Mouse (Mus musculus) cerebellum, adult 2 months (tissue): ENCODE data around the gene Klhl9. TPM values are rescaled to one million over a fixed set of nuclear protein-coding genes. Genes with fewer than 3 reads are reported as not detected.

Experiments
- DNase-seq, 2 experiments: peaks; one replicate each; pipeline ENCODE4 v3.0.0; 2021
- H3K27ac ChIP-seq: fragments of 200-500 bp; 2 replicates; pipeline ENCODE4 v1.5.1; 2012; ENCODE audit warnings: low read length, control low read depth, inconsistent platforms; ENCODE audit not compliant: insufficient read depth
- H3K27me3 ChIP-seq: fragments of 200-500 bp; 2 replicates; pipeline ENCODE4 v1.6.1; 2012; ENCODE audit warnings: inconsistent platforms, mild to moderate bottlenecking, low read length, moderate library complexity; ENCODE audit not compliant: control insufficient read depth, insufficient read depth
- H3K4me1 ChIP-seq: fragments of 200-500 bp; 2 replicates; pipeline ENCODE4 v1.6.1; 2011; ENCODE audit warnings: low read length; ENCODE audit not compliant: control insufficient read depth, insufficient read depth
- H3K4me3 ChIP-seq: fragments of 200-500 bp; replicated peaks from 2 replicates; pipeline ENCODE3; 2011; ENCODE audit warnings: mild to moderate bottlenecking, low read depth, low read length, control low read depth; ENCODE audit not compliant: insufficient read depth
- CTCF ChIP-seq: fragments of 200-500 bp; IDR thresholded peaks from 2 replicates; pipeline ENCODE4 v1.5.1; 2011; ENCODE audit warnings: low read depth, mild to moderate bottlenecking, control low read depth, low read length, moderate library complexity, borderline replicate concordance; ENCODE audit not compliant: insufficient read depth
- POLR2A ChIP-seq: fragments of 200-500 bp; IDR thresholded peaks from 2 replicates; pipeline ENCODE4 v1.6.1; 2011; ENCODE audit warnings: low read length, control low read depth, borderline replicate concordance; ENCODE audit not compliant: insufficient read depth
- WGBS: fragments of 180-500 bp; shearing (Covaris S2); methylation state at CpG from one replicate; pipeline ENCODE4 v1.1.7; 2018; 5-methylcytosine and 5-hydroxymethylcytosine counted together
- polyA plus RNA-seq: library from polyadenylated mRNA; depleted of rRNA; stranded (reverse); fragments of >200 nt; gene quantifications from 2 replicates; pipeline ENCODE4 v1.2.3, GENCODE M21; 2012

Gene Klhl9
- polyA plus RNA-seq, 1 experiment = 43.6 TPM

DNA sequence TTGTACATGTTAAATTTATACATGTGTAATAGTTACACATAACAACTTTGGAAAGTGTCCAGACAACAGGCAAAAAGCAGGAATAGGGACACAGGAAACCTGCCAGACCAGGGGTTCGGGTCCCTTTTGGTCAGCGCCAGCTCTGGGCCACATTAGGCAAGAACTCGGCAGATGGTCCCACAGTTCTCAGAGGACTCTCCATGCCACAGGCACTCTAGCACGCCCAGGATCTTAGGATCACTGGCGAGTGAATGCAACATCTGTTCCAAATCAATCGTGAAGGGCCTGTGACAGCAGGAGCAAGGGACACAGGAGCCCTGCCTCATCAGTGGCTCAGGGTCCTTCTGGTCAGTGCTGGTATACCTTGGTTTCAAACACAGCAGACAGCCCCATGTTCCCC lies 27.7 kb upstream of the Klhl9 start:
- Histone ChIP-seq H3K27ac (no peak overlapping the region), H3K4me3 (no peak overlapping the region), H3K27me3 (no peaks in the 10 kb centered on the region), H3K4me1 (no peaks in the 10 kb centered on the region)
- no peak for DNase-seq
- 33% methylated on average over 6 of the region's 6 CpGs for WGBS
- TF ChIP-seq CTCF (no peak), POLR2A (no peak)

DNA sequence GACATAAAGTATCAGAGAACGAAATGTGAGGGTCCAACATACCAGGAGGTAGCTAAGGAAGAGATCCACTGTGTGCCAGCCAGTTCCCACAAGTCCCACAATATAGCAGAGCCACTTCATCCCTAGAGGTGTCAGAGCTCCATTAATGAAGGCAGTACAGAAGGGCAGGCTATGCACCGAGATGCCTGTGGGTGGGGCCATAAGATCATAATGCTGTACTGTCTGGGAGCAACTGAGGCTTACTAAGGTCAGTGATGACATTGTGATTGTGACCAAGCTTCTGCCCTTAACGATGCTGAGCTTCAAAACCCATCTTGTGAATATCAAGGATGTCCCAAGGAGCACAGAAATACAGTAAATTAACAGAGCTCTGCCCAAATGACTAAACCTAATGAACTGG lies 21.9 kb upstream of the Klhl9 start:
- no peak for DNase-seq
- Histone ChIP-seq H3K4me1 (no peaks in the 10 kb centered on the region), H3K27me3 (no peaks in the 10 kb centered on the region), H3K27ac (no peak overlapping the region), H3K4me3 (no peak overlapping the region)
- TF ChIP-seq CTCF (peak; percentile 44; the same call in 1 of the 2 replicates), POLR2A (no peak)
- WGBS = 59% methylated on average over 3 of the region's 3 CpGs

DNA sequence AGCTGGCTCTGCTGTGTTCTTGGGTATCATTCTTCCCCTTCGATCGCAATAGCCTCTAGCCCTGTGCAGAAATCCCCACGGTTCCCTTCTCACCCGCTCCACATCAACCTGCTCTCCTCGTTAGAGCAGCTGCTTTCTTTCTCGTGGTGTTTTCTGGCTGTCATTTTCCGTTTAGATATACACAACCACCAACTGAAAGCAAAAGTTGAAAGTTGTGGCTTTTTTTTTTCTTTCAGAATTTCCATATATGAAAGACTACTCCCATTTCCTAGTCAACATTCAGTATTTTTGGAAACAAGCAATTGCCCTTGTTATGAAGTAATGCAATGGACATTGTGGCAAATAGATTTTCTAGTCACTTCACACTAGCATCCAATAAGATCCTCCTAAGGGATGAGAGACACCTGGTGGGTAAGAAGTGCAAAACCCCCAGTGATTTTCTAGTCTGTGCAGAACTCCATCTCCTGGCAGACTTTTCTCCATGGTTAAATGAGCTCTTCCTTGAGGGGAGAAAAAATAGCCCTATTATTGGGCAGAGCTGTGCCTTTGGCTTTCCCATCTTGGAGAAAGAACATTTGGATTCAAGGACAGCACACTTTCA lies 20.6 kb upstream of the Klhl9 start:
- no peak overlapping the region for H3K27ac ChIP-seq
- no peaks in the 10 kb centered on the region for H3K27me3 ChIP-seq
- no peak for TF ChIP-seq CTCF
- no peak overlapping the region for H3K4me3 ChIP-seq
- WGBS = 74% methylated on average over 7 of the region's 7 CpGs
- DNase-seq = no peak
- no peaks in the 10 kb centered on the region for H3K4me1 ChIP-seq

DNA sequence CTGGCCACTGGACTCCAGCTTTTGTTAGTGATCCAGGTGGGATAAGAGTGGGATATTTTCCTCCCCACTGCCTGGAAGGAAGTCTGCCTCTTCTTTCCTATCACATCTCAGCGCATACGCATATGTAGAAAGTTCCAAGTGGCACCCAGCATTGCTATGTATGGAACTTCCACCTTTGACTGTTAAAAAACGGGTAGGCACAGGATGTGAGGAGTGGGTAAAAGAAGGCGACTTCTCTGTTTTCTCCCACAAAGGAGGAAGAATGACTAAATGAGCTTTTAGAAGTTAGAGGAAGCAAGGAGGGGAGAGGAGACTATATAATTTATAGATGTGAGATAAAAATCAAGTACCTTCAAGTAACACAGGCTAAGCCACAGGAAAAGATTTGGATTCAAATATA lies 19.2 kb upstream of the Klhl9 start:
- no peaks in the 10 kb centered on the region for H3K4me1 ChIP-seq
- WGBS = 89% methylated on average over 4 of the region's 4 CpGs
- no peak for TF ChIP-seq POLR2A
- no peak for TF ChIP-seq CTCF
- no peak overlapping the region for H3K4me3 ChIP-seq
- no peaks in the 10 kb centered on the region for H3K27me3 ChIP-seq
- H3K27ac ChIP-seq = no peak overlapping the region
- no peak for DNase-seq

DNA sequence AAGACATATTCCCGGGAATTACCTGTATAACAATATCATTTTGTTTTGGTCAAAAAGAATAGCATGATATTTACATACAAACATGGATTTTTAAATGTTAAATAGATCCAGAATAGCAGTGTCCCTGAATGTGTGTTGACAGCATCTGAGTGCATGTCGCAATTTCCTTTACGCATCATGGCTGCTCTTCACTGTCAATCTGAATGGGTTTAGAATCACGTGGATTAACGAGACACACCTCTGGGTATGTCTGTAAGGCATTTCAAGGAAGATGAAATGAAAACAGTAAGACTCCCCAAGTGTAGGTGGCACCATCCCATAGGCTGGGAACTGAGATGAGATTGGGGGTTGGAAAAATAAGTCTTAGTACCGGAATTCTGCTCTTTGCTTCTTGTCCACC lies 16.8 kb upstream of the Klhl9 start:
- no peaks in the 10 kb centered on the region for H3K27me3 ChIP-seq
- no peak for DNase-seq
- no peaks in the 10 kb centered on the region for H3K4me1 ChIP-seq
- 87% methylated on average over 6 of the region's 6 CpGs for whole genome bisulfite sequencing
- no peak overlapping the region for H3K27ac ChIP-seq
- no peak overlapping the region for H3K4me3 ChIP-seq
- TF ChIP-seq POLR2A (no peak), CTCF (no peak)

DNA sequence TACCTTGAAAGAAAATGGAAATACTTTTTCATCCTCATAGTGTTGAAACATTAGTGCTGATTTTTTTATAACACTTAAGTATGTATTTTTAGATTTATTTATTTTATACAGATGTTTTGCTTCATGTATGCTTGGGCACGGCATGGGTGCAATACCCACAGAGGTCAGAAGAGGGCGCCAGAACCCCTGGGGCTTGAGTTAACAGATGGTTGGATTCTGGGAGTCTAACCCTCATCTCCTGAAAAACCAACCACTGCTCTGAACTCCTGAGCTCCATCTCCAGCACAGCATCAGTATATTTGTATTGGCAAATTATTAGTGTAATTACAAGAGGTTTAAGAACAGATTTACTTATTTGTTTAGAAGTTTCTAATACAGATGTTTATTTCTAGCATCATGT lies 16.2 kb upstream of the Klhl9 start:
- DNase-seq = peak in 1 of 2 experiments; percentile 64
- H3K4me3 ChIP-seq = no peak overlapping the region
- TF ChIP-seq CTCF (peak; percentile 81), POLR2A (no peak)
- H3K27ac ChIP-seq = no peak overlapping the region
- no peaks in the 10 kb centered on the region for H3K27me3 ChIP-seq
- WGBS = 5% methylated on average over 2 of the region's 2 CpGs
- H3K4me1 ChIP-seq = no peaks in the 10 kb centered on the region

DNA sequence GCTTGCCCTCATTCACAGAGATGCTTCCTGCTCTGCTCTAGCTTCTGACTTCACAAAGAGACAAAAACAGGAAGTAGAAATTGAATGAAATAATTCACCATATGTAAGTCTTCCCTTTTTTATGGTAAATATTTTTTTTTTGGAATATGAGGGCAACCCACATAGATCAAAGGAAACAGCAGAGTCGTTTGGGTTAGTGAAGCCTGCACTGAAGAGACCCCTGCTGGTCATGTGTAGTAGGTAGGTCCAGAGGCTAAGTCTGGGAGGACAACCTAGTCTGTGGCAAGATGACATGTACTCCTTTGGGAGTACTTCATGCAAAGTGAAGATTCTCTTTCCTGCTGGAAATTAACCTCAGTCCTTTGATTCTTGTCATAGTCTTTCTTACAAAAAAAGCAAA lies 5.1 kb upstream of the Klhl9 start:
- H3K27ac ChIP-seq = no peak overlapping the region
- H3K27me3 ChIP-seq = no peaks in the 10 kb centered on the region
- H3K4me3 ChIP-seq = no peak overlapping the region
- TF ChIP-seq POLR2A (no peak), CTCF (peak; percentile 45; the same call in 1 of the 2 replicates)
- no peaks in the 10 kb centered on the region for H3K4me1 ChIP-seq
- DNase-seq = no peak
- WGBS = 2% methylated on average over 1 of the region's 1 CpGs

DNA sequence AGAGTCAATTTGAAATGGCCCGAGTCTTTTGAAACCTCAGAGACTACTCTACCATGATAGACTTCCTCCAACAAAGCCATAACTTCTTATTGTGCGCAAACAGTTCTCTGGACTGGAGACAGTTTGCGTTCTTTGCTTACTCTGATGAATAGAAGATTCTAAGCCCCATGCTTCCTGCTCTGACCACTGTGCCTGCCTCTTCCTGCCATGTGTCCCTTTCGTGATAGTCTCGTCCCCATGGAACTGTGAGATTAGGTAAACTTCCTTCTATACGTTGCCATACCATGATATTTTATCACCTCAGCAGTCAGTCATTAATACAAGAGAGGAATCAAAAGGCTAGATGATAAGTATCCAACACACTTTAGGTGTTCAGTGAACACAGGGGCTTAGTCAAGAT lies 4.5 kb upstream of the Klhl9 start:
- H3K4me3 ChIP-seq = no peak overlapping the region
- H3K4me1 ChIP-seq = no peaks in the 10 kb centered on the region
- TF ChIP-seq POLR2A (no peak), CTCF (no peak)
- WGBS = 88% methylated on average over 6 of the region's 6 CpGs
- DNase-seq = no peak
- no peak overlapping the region for H3K27ac ChIP-seq
- no peaks in the 10 kb centered on the region for H3K27me3 ChIP-seq
